Mouse (Mus musculus): ENCODE data around the gene Maml3.

- TF ChIP-seq CTCF (IDR thresholded peaks at IDR 0.05; ENCODE audit: control insufficient read depth, insufficient read depth, insufficient read length) (no peak), FOSL1 (IDR thresholded peaks at IDR 0.05; ENCODE audit: insufficient read depth, low read length, poor library complexity, severe bottlenecking) (no peak), MYOD1 (IDR thresholded peaks at IDR 0.05; ENCODE audit: control insufficient read depth, insufficient read length, low read depth) (no peak), MAX (IDR thresholded peaks at IDR 0.05) (no peak), CEBPB (IDR thresholded peaks at IDR 0.05; ENCODE audit: low read depth) (peak; percentile 95), USF1 (IDR thresholded peaks at IDR 0.05; ENCODE audit: low read depth) (no peak), MYOG (IDR thresholded peaks at IDR 0.05; ENCODE audit: control insufficient read depth, extremely low read depth, insufficient read length) (no peak)
These were observed 396.0 kb downstream of the Maml3 start for GRCm38 (mm10) chr3:51708746-51709411.

All from C2C12 (cell line).